Mouse (Mus musculus): ENCODE data around the gene Scd2. TPM values are rescaled to one million over a fixed set of nuclear protein-coding genes. Genes with fewer than 3 reads are reported as not detected.

Scd2 gene
- total and polyA plus RNA-seq, 2 experiments from 2014 or later, result 224 to 948 TPM

GRCm38 (mm10) chr19:44310814-44311213 is 17.3 kb downstream of the Scd2 start:
- TF ChIP-seq CTCF (IDR thresholded peaks at IDR 0.05), result no peak
- WGBS, result 21% methylated on average over 5 of the region's 5 CpGs
- no peaks in the 10 kb centered on the region for H3K4me1 ChIP-seq (ENCODE audit: insufficient read depth, low read length)
- DNase-seq (ENCODE audit: low spot score), result no peak
- no peak overlapping the region for H3K27ac ChIP-seq (ENCODE audit: low read depth, low read length)
- H3K27me3 ChIP-seq (ENCODE audit: insufficient read depth, low read length), result no peaks in the 10 kb centered on the region
- H3K9me3 ChIP-seq (ENCODE audit: low read length), result no peaks in the 10 kb centered on the region
- no peak overlapping the region for H3K4me3 ChIP-seq (ENCODE audit: low read depth, low read length)
- H3K4me2 ChIP-seq (ENCODE audit: low read depth, low read length, poor library complexity, severe bottlenecking), result no peak overlapping the region
- no peak overlapping the region for H3K9ac ChIP-seq (replicated peaks; ENCODE audit: low read length, poor library complexity, severe bottlenecking)
- no peak for ATAC-seq (ENCODE audit: low FRiP score)
- H3K36me3 ChIP-seq (ENCODE audit: insufficient read depth, low read length), result peaks cover 11% of the 10 kb centered on the region; the same call in 1 of the 2 replicates

- H3K4me1 ChIP-seq (ENCODE audit: insufficient read depth, low read length), result no peaks in the 10 kb centered on the region
- H3K4me3 ChIP-seq (ENCODE audit: low read depth, low read length), result no peak overlapping the region
- ATAC-seq (ENCODE audit: low FRiP score) (no peak), DNase-seq (ENCODE audit: low spot score) (no peak)
- no peaks in the 10 kb centered on the region for H3K9me3 ChIP-seq (ENCODE audit: low read length)
- H3K27ac ChIP-seq (ENCODE audit: low read depth, low read length), result 0 out of 2 replicates have a peak overlapping the region, but pooled peaks have one; percentile 6
- no peak overlapping the region for H3K9ac ChIP-seq (replicated peaks; ENCODE audit: low read length, poor library complexity, severe bottlenecking)
- WGBS, result 56% methylated on average over 8 of the region's 8 CpGs
- no peaks in the 10 kb centered on the region for H3K27me3 ChIP-seq (ENCODE audit: insufficient read depth, low read length)
- no peak overlapping the region for H3K4me2 ChIP-seq (ENCODE audit: low read depth, low read length, poor library complexity, severe bottlenecking)
- H3K36me3 ChIP-seq (ENCODE audit: insufficient read depth, low read length), result peaks cover 6% of the 10 kb centered on the region; the same call in 1 of the 2 replicates
- TF ChIP-seq CTCF (IDR thresholded peaks at IDR 0.05), result no peak
These were observed 18.0 kb downstream of the Scd2 start for GRCm38 (mm10) chr19:44311306-44312006.

- no peak for TF ChIP-seq CTCF (IDR thresholded peaks at IDR 0.05)
- DNase-seq (ENCODE audit: low spot score), result peak; percentile 69
- H3K4me3 ChIP-seq (ENCODE audit: low read depth, low read length), result no peak overlapping the region
- peaks cover 4% of the 10 kb centered on the region; the same call in 1 of the 2 replicates for H3K36me3 ChIP-seq (ENCODE audit: insufficient read depth, low read length)
- ATAC-seq (ENCODE audit: low FRiP score), result no peak
- H3K9me3 ChIP-seq (ENCODE audit: low read length), result no peaks in the 10 kb centered on the region
- 18% methylated on average over 4 of the region's 4 CpGs for WGBS
- H3K27ac ChIP-seq (ENCODE audit: low read depth, low read length), result 0 out of 2 replicates have a peak overlapping the region, but pooled peaks have one; percentile 6
- no peaks in the 10 kb centered on the region for H3K27me3 ChIP-seq (ENCODE audit: insufficient read depth, low read length)
- no peaks in the 10 kb centered on the region for H3K4me1 ChIP-seq (ENCODE audit: insufficient read depth, low read length)
- no peak overlapping the region for H3K9ac ChIP-seq (replicated peaks; ENCODE audit: low read length, poor library complexity, severe bottlenecking)
- no peak overlapping the region for H3K4me2 ChIP-seq (ENCODE audit: low read depth, low read length, poor library complexity, severe bottlenecking)
These were observed 18.5 kb downstream of the Scd2 start for GRCm38 (mm10) chr19:44312007-44312360.

GRCm38 (mm10) chr19:44313066-44313465 is 19.6 kb downstream of the Scd2 start:
- 59% methylated on average over 3 of the region's 3 CpGs for WGBS
- DNase-seq (ENCODE audit: low spot score), result no peak
- no peak for TF ChIP-seq CTCF (IDR thresholded peaks at IDR 0.05)
- Histone ChIP-seq H3K4me1 (ENCODE audit: insufficient read depth, low read length) (no peaks in the 10 kb centered on the region), H3K9ac (replicated peaks; ENCODE audit: low read length, poor library complexity, severe bottlenecking) (no peak overlapping the region), H3K27me3 (ENCODE audit: insufficient read depth, low read length) (no peaks in the 10 kb centered on the region), H3K36me3 (ENCODE audit: insufficient read depth, low read length) (no peaks in the 10 kb centered on the region), H3K27ac (ENCODE audit: low read depth, low read length) (no peak overlapping the region), H3K9me3 (ENCODE audit: low read length) (no peaks in the 10 kb centered on the region), H3K4me2 (ENCODE audit: low read depth, low read length, poor library complexity, severe bottlenecking) (no peak overlapping the region), H3K4me3 (ENCODE audit: low read depth, low read length) (no peak overlapping the region)
- ATAC-seq (ENCODE audit: low FRiP score), result no peak

GRCm38 (mm10) chr19:44314327-44314759 is 20.9 kb downstream of the Scd2 start:
- Histone ChIP-seq H3K4me3 (ENCODE audit: low read depth, low read length) (peak overlapping the region; percentile 56), H3K27me3 (ENCODE audit: insufficient read depth, low read length) (no peaks in the 10 kb centered on the region), H3K9me3 (ENCODE audit: low read length) (no peaks in the 10 kb centered on the region), H3K36me3 (ENCODE audit: insufficient read depth, low read length) (no peaks in the 10 kb centered on the region), H3K4me1 (ENCODE audit: insufficient read depth, low read length) (no peaks in the 10 kb centered on the region), H3K4me2 (ENCODE audit: low read depth, low read length, poor library complexity, severe bottlenecking) (peak overlapping the region; percentile 94), H3K27ac (ENCODE audit: low read depth, low read length) (peak overlapping the region; percentile 38), H3K9ac (replicated peaks; ENCODE audit: low read length, poor library complexity, severe bottlenecking) (peak overlapping the region; percentile 51)
- ATAC-seq (ENCODE audit: low FRiP score), result peak; percentile 94
- TF ChIP-seq CTCF (IDR thresholded peaks at IDR 0.05), result no peak
- peak; percentile 83 for DNase-seq (ENCODE audit: low spot score)
- WGBS, result 4% methylated on average over 18 of the region's 18 CpGs

- no peaks in the 10 kb centered on the region for H3K4me1 ChIP-seq (ENCODE audit: insufficient read depth, low read length)
- H3K4me2 ChIP-seq (ENCODE audit: low read depth, low read length, poor library complexity, severe bottlenecking), result peak overlapping the region; percentile 94
- H3K9ac ChIP-seq (replicated peaks; ENCODE audit: low read length, poor library complexity, severe bottlenecking), result peak overlapping the region; percentile 51
- H3K4me3 ChIP-seq (ENCODE audit: low read depth, low read length), result peak overlapping the region; percentile 56
- H3K36me3 ChIP-seq (ENCODE audit: insufficient read depth, low read length), result no peaks in the 10 kb centered on the region
- peak; percentile 46 for DNase-seq (ENCODE audit: low spot score)
- H3K27ac ChIP-seq (ENCODE audit: low read depth, low read length), result 0 out of 2 replicates have a peak overlapping the region, but pooled peaks have one; percentile 32
- 1% methylated on average over 11 of the region's 11 CpGs for WGBS
- TF ChIP-seq CTCF (IDR thresholded peaks at IDR 0.05), result no peak
- H3K9me3 ChIP-seq (ENCODE audit: low read length), result no peaks in the 10 kb centered on the region
- peak; percentile 80 for ATAC-seq (ENCODE audit: low FRiP score)
- H3K27me3 ChIP-seq (ENCODE audit: insufficient read depth, low read length), result no peaks in the 10 kb centered on the region
These were observed 21.5 kb downstream of the Scd2 start for GRCm38 (mm10) chr19:44314871-44315414.
